Mouse (Mus musculus) lung, adult 2 months (tissue): ENCODE measurements around the gene Bet1l.

Experiments
- CTCF ChIP-seq: fragments of 200-500 bp; IDR thresholded peaks from 2 replicates; pipeline ENCODE4 v1.5.1; 2011; ENCODE audit warnings: mild to moderate bottlenecking, low read length, control low read depth; ENCODE audit not compliant: insufficient read depth
- POLR2A ChIP-seq: fragments of 200-500 bp; IDR thresholded peaks from 2 replicates; pipeline ENCODE4 v1.6.1; 2011; ENCODE audit warnings: low read depth, mild to moderate bottlenecking, control low read depth, low read length, borderline replicate concordance; ENCODE audit errors: extremely low read depth

- no peak for TF ChIP-seq CTCF
- TF ChIP-seq POLR2A, result no peak
These were observed 22.2 kb downstream of the Bet1l start, which contains the start of gene Urah for GRCm38 (mm10) chr7:140834968-140835757.
